Mouse (Mus musculus) hindlimb bud, embryonic 11.5 days (tissue): ENCODE measurements around the gene Timp2.
A peak's percentile ranks its signal among the peaks of the same experiment; 100 is the strongest.
"Not testable (repeated sequence)": the region's sequence is repeated elsewhere in the genome, so short reads cannot be mapped to it uniquely, and the experiment has no call there.

ENCODE experiments used
- DNase-seq: peaks from one replicate; pipeline ENCODE4 v3.0.0-alpha.2; 2012; ENCODE audit warnings: low read depth, low spot score; ENCODE audit errors: extremely low spot score

The Timp2 gene

DNA sequence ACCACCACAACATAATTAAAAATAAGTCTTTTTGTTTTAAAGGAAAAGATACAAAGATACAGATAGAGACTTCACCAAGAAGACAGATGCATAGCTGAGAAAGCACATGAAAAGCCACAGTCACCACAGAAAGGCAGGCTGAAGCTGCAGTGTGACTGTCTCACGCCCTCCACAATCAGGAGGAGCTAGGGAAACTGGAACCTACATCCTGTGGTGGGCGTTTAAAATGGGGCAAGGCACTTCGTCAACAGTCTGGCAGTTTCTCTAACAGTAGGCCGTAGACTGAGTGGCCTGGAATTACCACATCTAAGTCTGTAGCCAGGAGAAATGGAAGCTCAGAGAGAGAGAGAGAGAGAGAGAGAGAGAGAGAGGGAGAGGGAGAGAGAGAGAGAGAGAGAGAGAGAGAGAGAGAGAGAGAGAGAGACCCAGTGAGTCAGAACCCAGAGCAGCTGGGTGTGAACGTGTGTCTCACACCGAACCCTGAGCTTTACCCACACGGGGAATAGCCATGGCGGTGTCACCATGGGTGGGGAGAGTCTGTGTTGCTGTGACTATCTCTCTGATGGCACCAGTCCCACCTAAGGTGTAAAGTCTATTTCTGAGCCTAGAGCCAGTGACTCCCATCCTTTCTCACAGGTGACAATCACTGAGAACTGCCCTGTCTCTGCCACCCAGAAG is 17.9 kb downstream of the Timp2 start:
- DNase-seq, result no peak

GRCm38 (mm10) chr11:118333431-118333830 is 22.1 kb downstream of the Timp2 start:
- DNase-seq, result no peak

DNA sequence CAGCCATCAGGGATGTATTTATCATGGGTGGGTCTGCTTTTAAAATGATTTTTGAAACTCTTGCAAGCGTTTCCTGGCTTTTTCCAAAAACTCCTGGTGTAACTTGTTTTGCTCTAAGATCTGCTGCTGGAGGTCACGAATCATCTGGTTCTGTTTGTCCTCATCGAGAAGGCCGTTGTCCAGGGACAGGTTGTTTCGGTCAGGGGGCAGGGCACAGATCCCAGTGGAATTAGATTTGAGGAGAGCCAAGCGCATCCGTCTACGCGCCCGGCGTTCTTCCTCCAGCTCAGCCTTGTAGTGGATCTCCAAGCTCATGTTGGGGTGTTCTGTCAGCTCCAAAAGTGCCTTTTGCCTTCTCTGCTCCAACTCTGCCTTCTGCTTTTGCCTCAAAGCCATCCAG is 23.2 kb downstream of the Timp2 start:
- DNase-seq, result no peak

DNA sequence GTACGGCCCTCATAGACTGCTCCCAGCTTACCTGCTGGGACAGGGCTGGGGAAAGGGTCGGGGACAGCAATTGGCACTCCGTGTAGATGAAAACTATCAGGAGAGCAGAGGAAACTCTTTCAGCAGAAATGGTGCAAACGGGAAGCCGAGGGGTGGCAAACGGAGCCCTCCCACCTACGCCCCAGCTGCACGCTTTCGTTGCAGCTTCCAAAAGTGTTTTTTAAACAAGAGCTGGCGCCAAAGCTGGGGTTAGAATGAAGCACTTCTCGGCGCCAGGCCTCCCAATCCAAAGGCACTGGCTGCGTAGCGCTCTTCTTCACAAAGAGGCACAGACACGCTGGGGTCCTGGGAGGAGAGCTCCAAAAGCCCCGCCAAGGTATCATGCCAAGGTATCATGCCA is 24.8 kb downstream of the Timp2 start:
- DNase-seq, result no peak

DNA sequence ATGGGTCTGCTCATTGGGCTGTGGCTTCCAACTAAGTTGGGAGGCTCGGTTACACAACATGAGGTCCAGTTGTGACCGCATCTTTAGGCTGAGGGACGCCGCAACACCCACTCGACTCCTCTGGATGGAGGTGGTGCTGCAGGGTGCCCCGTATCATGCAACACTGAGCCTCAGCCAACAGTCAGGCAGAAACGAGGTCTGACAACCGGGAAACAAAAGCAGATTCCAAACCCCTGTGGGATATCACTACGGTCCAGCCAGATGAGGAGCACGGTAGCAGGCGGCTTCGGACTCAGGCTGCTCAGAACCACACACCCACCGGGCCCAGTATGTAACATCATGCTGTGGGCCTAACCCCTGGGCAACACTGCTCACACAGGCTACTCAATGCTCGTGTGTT is 25.2 kb downstream of the Timp2 start:
- DNase-seq, result no peak

GRCm38 (mm10) chr11:118328947-118329346 is 26.6 kb downstream of the Timp2 start:
- DNase-seq, result no peak

GRCm38 (mm10) chr11:118328511-118328910 is 27.0 kb downstream of the Timp2 start:
- DNase-seq, result no peak

- no peak for DNase-seq
These were observed 28.3 kb downstream of the Timp2 start for GRCm38 (mm10) chr11:118326991-118327971.

DNA sequence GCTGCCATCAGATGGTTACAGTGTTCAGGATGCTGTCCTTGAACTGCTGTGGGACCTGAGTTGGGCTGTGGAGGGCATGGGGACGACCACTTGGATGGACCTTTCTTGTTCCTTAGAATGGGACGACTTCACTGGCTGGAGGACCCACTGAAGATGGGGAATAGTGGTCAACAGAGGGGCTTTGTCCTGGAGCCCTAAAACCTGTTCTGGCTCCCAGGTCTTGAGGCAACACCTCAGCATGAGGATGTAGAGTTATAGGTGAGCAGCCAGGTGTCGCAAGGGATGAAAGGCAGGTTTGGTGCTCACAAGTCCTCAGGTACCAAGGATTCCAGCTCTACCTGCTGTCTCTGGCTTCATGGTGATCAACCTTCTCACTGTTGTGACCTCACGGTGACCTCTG is 29.0 kb downstream of the Timp2 start:
- DNase-seq, result no peak

DNA sequence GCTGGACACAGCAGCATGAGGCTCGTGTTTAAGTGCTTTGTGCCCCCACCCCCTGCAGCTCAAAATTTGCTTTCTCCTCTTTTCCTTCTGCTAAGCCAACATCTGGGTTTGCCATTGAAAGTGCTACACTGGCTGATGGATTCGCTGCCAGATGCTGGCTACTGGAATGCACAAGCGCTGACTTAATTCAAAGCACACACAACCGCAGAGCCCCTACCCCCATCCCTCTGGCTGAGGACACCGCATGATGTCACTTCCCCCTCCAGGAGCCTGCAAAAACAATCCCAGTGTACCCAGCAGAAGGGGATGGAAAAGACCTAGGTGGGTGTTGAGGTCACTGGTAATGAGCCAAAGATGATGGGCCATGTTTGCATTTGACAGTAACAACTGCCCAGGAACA is 31.0 kb downstream of the Timp2 start:
- DNase-seq, result peak; percentile 33

GRCm38 (mm10) chr11:118323974-118324373 is 31.6 kb downstream of the Timp2 start:
- no peak for DNase-seq

DNA sequence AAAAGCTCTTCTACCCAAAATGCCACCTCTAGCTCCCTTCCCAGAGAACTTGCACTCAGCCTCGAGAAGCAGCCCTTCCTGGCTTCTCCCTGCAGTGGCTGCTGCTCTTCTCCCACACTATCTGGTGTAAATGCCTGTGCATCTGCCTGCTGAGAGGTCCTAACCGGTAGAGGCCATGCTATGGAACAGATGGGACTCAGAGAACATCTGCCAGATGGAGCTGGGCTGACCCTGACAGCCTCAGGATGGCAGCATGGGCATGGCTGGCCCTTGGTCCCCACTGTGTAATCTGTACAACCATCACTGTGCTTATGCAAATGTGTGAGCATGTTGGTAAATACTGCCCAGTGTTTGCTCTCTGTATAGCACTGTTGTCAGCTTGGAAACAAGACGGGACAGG is 32.9 kb downstream of the Timp2 start:
- DNase-seq, result no peak

DNA sequence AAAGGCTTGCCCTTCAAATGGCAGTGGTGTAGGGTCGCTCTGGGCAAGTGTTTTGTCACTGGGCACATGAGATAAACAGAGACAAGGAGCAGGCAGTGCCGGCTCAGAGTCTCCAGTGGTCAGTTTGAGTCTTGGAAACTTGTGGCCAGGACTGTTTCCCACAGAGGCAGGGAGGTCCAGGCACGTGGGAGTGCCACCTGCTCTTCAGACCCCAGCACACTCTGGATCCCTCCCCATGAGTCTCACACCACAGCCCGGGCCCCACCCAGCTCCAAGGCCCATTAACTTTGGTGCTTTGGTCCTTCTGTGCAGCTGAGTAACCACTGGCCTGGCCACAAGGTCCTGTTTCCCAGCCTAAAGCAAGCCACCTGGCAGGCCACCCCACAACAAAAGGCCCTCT is 33.6 kb downstream of the Timp2 start:
- DNase-seq, result no peak

DNA sequence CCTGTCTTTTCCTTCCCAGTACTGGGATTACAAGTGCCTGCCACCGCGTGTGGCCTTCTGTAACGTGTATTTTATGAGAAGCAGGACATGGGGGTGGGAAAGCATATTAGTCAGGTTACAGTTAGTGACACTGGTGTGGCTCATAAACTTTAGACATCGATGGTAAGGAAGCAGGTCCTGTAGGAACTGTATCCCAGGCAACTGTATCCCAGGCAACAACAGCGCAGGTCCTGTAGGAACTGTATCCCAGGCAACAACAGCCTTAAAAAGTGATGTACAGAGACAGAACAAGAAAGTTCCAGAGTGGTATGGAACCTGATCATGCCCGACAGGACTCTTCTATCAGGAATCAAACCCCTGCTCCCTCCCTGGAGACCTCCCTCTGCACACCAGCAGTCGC is 34.0 kb downstream of the Timp2 start:
- no peak for DNase-seq

GRCm38 (mm10) chr11:118318678-118319077 is 36.9 kb downstream of the Timp2 start:
- DNase-seq, result no peak

DNA sequence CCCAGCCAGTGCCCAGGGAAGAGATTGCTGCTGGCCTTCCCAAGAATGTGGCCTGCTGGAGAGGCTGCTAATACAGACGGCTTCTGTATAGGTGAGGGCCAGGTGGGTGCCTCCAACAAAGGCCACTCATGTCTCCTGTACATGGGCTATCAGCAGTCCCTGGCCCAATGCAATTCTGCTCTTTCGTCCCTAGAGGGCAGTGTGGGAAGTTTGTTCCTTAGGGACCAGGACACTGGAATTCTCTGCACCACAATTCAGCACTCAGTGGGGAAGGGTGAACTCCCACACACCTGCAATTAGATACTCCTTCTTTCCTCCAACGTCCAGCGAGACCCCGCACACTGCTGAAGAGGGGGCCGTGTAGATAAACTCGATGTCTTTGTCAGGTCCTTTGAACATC is 38.4 kb downstream of the Timp2 start:
- DNase-seq, result peak; percentile 47

- no peak for DNase-seq
These were observed 39.2 kb downstream of the Timp2 start for GRCm38 (mm10) chr11:118316231-118316806.

DNA sequence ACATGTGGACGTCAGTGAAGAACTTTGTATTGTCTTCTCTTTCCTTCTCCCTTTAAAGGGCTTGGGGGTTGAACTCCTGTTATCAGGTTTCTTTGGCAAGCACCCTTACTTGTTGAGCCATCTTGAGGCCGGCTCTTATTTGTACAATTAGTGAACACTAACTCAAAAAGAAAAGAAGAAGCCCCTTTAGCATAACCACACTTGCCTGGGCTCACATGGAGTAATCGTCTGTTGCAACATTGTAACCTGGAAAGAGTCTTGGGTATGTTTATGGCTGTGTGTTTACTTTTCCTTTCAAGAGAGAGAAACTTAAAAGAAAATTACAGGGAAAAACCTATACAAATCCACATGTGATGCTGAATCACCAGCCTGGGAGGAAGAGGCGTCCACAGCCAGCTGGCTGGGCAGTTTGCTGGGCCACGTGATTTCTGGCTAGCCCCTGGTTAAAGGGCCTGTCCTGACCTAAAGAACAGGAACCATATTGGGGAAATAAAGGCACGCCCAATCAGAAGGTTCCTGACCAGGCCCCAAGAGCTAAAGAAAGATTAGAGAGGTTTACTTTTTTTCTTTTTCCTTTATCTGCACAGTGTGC is 43.3 kb downstream of the Timp2 start:
- no peak for DNase-seq

DNA sequence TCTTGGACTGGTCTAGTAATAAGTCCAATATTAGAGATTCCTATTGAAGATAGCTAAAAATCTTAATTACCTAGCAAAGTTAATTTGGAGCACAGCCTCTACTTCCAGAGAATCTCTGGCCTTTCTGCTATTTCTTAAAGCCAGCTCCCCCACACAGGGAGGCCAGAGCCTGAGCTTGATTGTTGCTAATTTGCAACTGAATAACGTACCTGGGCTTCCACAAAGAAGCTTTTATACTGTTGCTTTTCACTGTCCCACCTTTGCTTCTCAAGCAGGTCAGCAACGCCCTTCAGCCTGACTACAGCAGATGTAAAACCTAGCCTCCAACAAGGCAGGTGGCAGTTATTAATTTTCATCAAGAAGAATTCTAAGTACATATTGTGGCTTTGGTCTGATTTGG is 47.6 kb downstream of the Timp2 start:
- DNase-seq, result not testable (repeated sequence)

DNA sequence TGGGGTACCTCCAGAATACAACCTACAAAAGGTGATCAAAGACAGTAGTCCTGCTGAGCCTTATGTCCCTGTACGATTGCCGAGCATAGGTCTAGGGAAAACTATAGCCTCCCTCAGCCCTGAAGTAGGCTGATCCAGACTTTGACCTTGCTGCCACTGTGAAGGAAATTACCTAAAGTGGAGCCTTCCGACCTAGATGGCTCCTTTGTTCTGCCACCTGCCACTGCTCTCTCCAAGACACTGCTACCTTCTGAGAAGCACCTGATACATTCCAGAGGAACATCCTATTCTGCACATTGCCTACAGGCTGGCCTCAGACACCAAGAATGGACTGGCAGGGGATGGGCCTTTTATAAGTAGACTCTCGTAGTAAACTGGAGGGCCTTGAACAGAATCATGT is 51.6 kb downstream of the Timp2 start:
- not testable (repeated sequence) for DNase-seq

- DNase-seq, result no peak
These were observed 56.7 kb downstream of the Timp2 start for GRCm38 (mm10) chr11:118298810-118299209.
